Mouse (Mus musculus) subcutaneous adipose tissue, adult 2 months (tissue): ENCODE measurements around the gene Olfr1329. TPM values are rescaled to one million over a fixed set of nuclear protein-coding genes. Genes with fewer than 3 reads are reported as not detected.

Experiments
- polyA plus RNA-seq: library from polyadenylated mRNA; depleted of rRNA; stranded (reverse); fragments of >200 nt; gene quantifications from 2 replicates; pipeline ENCODE4 v1.2.3, GENCODE M21; 2012; ENCODE audit warnings: low replicate concordance; rRNA removed

Gene Olfr1329
- polyA plus RNA-seq, result not detected in 2 replicates

DNA sequence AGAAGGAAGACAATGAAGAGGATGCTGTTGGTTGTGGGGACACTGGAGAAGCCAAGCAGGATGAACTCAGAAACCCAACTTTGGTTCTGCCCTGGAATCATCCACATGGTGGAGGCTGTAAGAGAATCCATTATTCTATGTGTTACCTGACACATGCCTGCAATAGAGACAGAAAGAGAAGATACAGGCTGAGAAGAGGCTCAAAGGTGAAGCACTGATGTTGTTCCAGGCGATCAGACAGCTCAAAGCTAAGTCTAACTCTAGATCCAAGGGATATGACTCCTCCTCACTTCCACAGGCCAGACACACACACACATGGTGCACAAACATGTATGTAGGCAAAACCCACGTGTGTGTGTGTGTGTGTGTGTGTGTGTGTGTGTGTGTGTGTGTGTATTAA is at the start of gene Olfr1329:
Gene Olfr1329 (minus strand): TSS at position 101 of the 400 bp plus-strand sequence.

DNA sequence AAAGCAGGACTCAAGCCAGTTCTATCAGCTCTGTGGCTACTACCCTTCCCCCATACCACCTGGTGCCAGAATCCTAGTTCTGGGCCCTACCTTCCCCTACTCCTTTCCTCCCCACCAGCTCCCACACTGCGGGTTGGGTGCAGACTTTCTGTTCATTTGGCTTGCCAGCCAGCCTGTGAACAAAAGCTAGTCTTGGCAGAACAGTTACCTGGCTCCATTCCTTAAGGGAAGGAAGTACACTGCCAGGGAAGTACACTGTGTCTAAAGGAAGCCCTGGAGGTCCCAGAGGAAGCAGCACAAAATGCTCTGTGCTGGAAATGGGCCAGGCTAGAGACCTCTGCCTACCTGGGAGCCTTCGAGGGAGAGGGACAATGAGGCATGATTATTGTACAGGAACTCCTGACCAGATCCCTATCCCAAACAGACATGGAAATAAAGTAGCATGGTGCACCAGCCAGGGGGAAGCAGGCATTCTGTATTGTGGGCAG is 43.9 kb upstream of the Olfr1329 start, which contains the start of gene Lao1:
Gene Lao1 (plus strand): TSS at position 438 of the 488 bp plus-strand sequence.

DNA sequence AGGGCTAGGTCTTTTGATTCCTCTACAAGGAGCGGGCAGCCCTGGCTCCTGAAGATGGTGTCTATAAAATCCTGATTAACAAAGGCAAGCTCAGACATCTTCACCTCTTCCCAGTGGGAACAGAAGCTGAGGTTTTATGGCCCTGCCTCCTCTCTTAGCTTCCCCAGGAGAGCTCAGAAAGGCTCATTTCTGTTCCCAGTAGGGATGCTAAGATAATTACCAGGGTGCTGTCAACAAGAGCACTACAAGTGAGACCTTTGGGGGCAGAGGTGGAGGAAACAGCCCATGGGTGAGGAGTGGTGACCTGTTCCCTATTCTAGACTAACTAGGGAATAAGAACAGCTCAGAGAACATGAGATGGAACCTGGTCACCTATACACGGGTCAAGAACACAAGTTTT is 21.2 kb upstream of the Olfr1329 start, which contains the start of gene Olfr1328:
Gene Olfr1328 (minus strand): TSS at position 101 of the 400 bp plus-strand sequence.

DNA sequence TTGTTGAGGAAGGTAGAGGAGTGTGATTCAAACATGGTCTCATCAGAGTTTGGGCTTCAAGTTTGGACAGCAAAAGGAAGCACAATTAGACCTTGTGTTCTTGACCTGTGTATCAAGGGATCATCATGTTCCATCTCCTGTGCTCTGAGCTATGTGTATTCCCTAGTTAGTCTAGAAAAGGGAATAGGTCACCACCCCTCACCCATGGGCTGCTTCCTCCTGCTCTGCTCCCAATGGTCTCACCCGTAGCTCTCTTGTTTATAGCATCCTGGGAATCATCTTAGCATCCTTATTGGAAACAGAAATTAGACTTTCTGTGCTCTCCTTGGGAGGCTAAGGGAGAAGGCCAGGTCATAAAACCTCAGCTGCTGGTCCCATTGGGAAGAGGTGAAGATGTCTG is 29.0 kb downstream of the Olfr1329 start, which contains the start of gene Olfr1330:
Gene Olfr1330 (plus strand): TSS at position 301 of the 400 bp plus-strand sequence.

Other genes starting within 250 kb of the Olfr1329 start
- gene Olfr1342, start 224.7 kb downstream of the Olfr1329 start, polyA plus RNA-seq, result not detected in 2 replicates
- gene Olfr1341, start 213.9 kb downstream of the Olfr1329 start, polyA plus RNA-seq, result not detected in 2 replicates
- not detected in 2 replicates for gene Olfr1340, start 197.3 kb downstream of the Olfr1329 start, polyA plus RNA-seq
- gene Olfr1339, start 185.3 kb downstream of the Olfr1329 start, polyA plus RNA-seq, result not detected in 2 replicates
- not detected in 2 replicates for gene Olfr1338, start 158.7 kb downstream of the Olfr1329 start, polyA plus RNA-seq
- gene Olfr1337, start 134.9 kb downstream of the Olfr1329 start, polyA plus RNA-seq, result not detected in 2 replicates
- not detected in 2 replicates for gene Olfr1335, start 107.5 kb downstream of the Olfr1329 start, polyA plus RNA-seq
- not detected in 2 replicates for gene Olfr1333, start 81.2 kb downstream of the Olfr1329 start, polyA plus RNA-seq
- not detected in 2 replicates for gene Olfr1331, start 52.8 kb downstream of the Olfr1329 start, polyA plus RNA-seq
- gene Olfr1330, start 28.9 kb downstream of the Olfr1329 start, polyA plus RNA-seq, result not detected in 2 replicates
- gene Olfr1328, start 21.1 kb upstream of the Olfr1329 start, polyA plus RNA-seq, result not detected in 2 replicates
- gene Lao1, start 44.1 kb upstream of the Olfr1329 start, polyA plus RNA-seq, result 0.63 TPM in 1 of 2 replicates, not detected in the other
- gene Slc2a1, start 191.2 kb upstream of the Olfr1329 start, polyA plus RNA-seq, result 19.7 and 33.8 TPM in 2 replicates